Mouse (Mus musculus) embryonic facial prominence, embryonic 13.5 days (tissue): ENCODE data around the gene Gm6583. TPM values are rescaled to one million over a fixed set of nuclear protein-coding genes. Genes with fewer than 3 reads are reported as not detected.
A peak's percentile ranks its signal among the peaks of the same experiment; 100 is the strongest.

Experiments used
- ATAC-seq: fragments of 200-750 bp; cut with Nextera tagmentation; 2 replicates; pipeline ENCODE4 v1.8.0; 2017; ENCODE audit warnings: low read depth; ENCODE audit not compliant: insufficient number of reproducible peaks, insufficient read depth, low FRiP score, low TSS enrichment
- H3K27ac ChIP-seq: fragments of 300-500 bp; sonication (generic); 2 replicates; pipeline ENCODE4 v1.5.1; 2015; ENCODE audit warnings: moderate library complexity, mild to moderate bottlenecking, inconsistent platforms
- H3K27me3 ChIP-seq: fragments of 300-500 bp; sonication (generic); 2 replicates; pipeline ENCODE4 v1.6.1; 2015; ENCODE audit warnings: mild to moderate bottlenecking, inconsistent platforms
- H3K36me3 ChIP-seq: fragments of 300-500 bp; sonication (generic); 2 replicates; pipeline ENCODE4 v1.6.1; 2015; ENCODE audit warnings: mild to moderate bottlenecking, inconsistent platforms
- H3K4me1 ChIP-seq: fragments of 300-500 bp; sonication (generic); 2 replicates; pipeline ENCODE4 v1.6.1; 2015; ENCODE audit warnings: inconsistent platforms
- H3K4me2 ChIP-seq: fragments of 300-500 bp; sonication (generic); 2 replicates; pipeline ENCODE4 v1.6.1; 2015; ENCODE audit warnings: moderate library complexity, mild to moderate bottlenecking, inconsistent platforms
- H3K4me3 ChIP-seq: fragments of 300-500 bp; sonication (generic); 2 replicates; pipeline ENCODE4 v1.5.1; 2015; ENCODE audit warnings: mild to moderate bottlenecking, inconsistent platforms
- H3K9ac ChIP-seq: fragments of 300-500 bp; sonication (generic); 2 replicates; pipeline ENCODE4 v1.6.1; 2015; ENCODE audit warnings: mild to moderate bottlenecking, inconsistent platforms
- H3K9me3 ChIP-seq: fragments of 300-500 bp; sonication (generic); 2 replicates; pipeline ENCODE4 v1.6.1; 2016; ENCODE audit warnings: inconsistent platforms
- WGBS: fragments of 180-500 bp; shearing (Covaris S2); methylation state at CpG from one replicate; pipeline ENCODE4 v1.1.7; 2015; ENCODE audit warnings: mixed read lengths; 5-methylcytosine and 5-hydroxymethylcytosine counted together
- polyA plus RNA-seq: library from polyadenylated mRNA; unstranded; fragments of >200 nt; fragmentation: Nextera tagmentation; extraction: Ambion mirVana; gene quantifications from 2 replicates; pipeline ENCODE4 v1.2.1, GENCODE M21; 2015

Gm6583 gene
- polyA plus RNA-seq = 0.18 and 0.34 TPM in 2 replicates

- peaks cover 78% of the 10 kb centered on the region for H3K36me3 ChIP-seq
- peak; percentile 49; the same call in 1 of the 2 replicates for ATAC-seq
- H3K4me2 ChIP-seq = no peak within 1 kb of the TSS
- H3K4me3 ChIP-seq = no peak within 1 kb of the TSS
- H3K9ac ChIP-seq = no peak within 1 kb of the TSS
- no peaks in the 10 kb centered on the region for H3K27me3 ChIP-seq
- no peak within 1 kb of the TSS for H3K27ac ChIP-seq
- WGBS = 57% methylated on average over 13 of the region's 13 CpGs
- H3K4me1 ChIP-seq = no peaks in the 10 kb centered on the region
- no peaks in the 10 kb centered on the region for H3K9me3 ChIP-seq
These were observed at the start of gene Gm6583 for GRCm38 (mm10) chr5:112355910-112356309. Gene Gm6583, minus strand, starts transcription at chr5:112356033.

GRCm38 (mm10) chr5:112402437-112402836, 46.6 kb upstream of the Gm6583 start:
- Histone ChIP-seq H3K9ac (no peak overlapping the region), H3K4me2 (no peak overlapping the region), H3K4me1 (no peaks in the 10 kb centered on the region), H3K27me3 (peaks cover 31% of the 10 kb centered on the region), H3K4me3 (no peak overlapping the region), H3K27ac (no peak overlapping the region), H3K9me3 (no peaks in the 10 kb centered on the region), H3K36me3 (no peaks in the 10 kb centered on the region)
- ATAC-seq = no peak
- WGBS = 66% methylated on average over 3 of the region's 3 CpGs

GRCm38 (mm10) chr5:112399284-112399683, 43.5 kb upstream of the Gm6583 start:
- H3K4me3 ChIP-seq = no peak overlapping the region
- no peaks in the 10 kb centered on the region for H3K36me3 ChIP-seq
- 48% methylated on average over 10 of the region's 10 CpGs for WGBS
- H3K9me3 ChIP-seq = no peaks in the 10 kb centered on the region
- no peak overlapping the region for H3K4me2 ChIP-seq
- peaks cover 36% of the 10 kb centered on the region for H3K27me3 ChIP-seq
- no peak overlapping the region for H3K27ac ChIP-seq
- peaks cover 19% of the 10 kb centered on the region for H3K4me1 ChIP-seq
- H3K9ac ChIP-seq = no peak overlapping the region
- no peak for ATAC-seq

- Histone ChIP-seq H3K27ac (peak overlapping the region; percentile 65), H3K9ac (peak overlapping the region; percentile 49; the same call in 1 of the 2 replicates)
- 27% methylated on average over 18 of the region's 18 CpGs for WGBS
These were observed 40.2 kb upstream of the Gm6583 start for GRCm38 (mm10) chr5:112396066-112396465.

GRCm38 (mm10) chr5:112394779-112395443, 39.1 kb upstream of the Gm6583 start, which contains the start of gene Asphd2:
Gene Asphd2, minus strand, starts transcription at chr5:112394866.
- peaks cover 14% of the 10 kb centered on the region for H3K36me3 ChIP-seq
- peaks cover 31% of the 10 kb centered on the region for H3K4me1 ChIP-seq
- H3K9ac ChIP-seq = peak within 1 kb of the TSS; percentile 77
- WGBS = under 1% methylated on average over 63 of the region's 67 CpGs
- H3K27me3 ChIP-seq = peaks cover 59% of the 10 kb centered on the region
- peak within 1 kb of the TSS; percentile 75 for H3K4me2 ChIP-seq
- no peaks in the 10 kb centered on the region for H3K9me3 ChIP-seq
- ATAC-seq = peak; percentile 73
- peak within 1 kb of the TSS; percentile 65 for H3K27ac ChIP-seq
- peak within 1 kb of the TSS; percentile 69 for H3K4me3 ChIP-seq

More at GRCm38 (mm10) chr5:112396066-112396465, 40.2 kb upstream of the Gm6583 start:
- H3K36me3 ChIP-seq = peaks cover 9% of the 10 kb centered on the region
- peaks cover 31% of the 10 kb centered on the region for H3K4me1 ChIP-seq
- ATAC-seq = no peak
- peaks cover 65% of the 10 kb centered on the region for H3K27me3 ChIP-seq
- H3K4me2 ChIP-seq = peak overlapping the region; percentile 75; the same call in 1 of the 2 replicates
- no peaks in the 10 kb centered on the region for H3K9me3 ChIP-seq
- no peak overlapping the region for H3K4me3 ChIP-seq

GRCm38 (mm10) chr5:112394415-112394763, 38.6 kb upstream of the Gm6583 start:
- Histone ChIP-seq H3K4me3 (peak overlapping the region; percentile 69), H3K4me2 (peak overlapping the region; percentile 75), H3K27ac (no peak overlapping the region), H3K9ac (peak overlapping the region; percentile 77), H3K9me3 (no peaks in the 10 kb centered on the region), H3K4me1 (peaks cover 31% of the 10 kb centered on the region), H3K36me3 (peaks cover 14% of the 10 kb centered on the region), H3K27me3 (peaks cover 59% of the 10 kb centered on the region)
- ATAC-seq = peak; percentile 63
- under 1% methylated on average over 14 of the region's 28 CpGs for WGBS

- H3K27me3 ChIP-seq = peaks cover 62% of the 10 kb centered on the region
- peaks cover 31% of the 10 kb centered on the region for H3K4me1 ChIP-seq
- peaks cover 15% of the 10 kb centered on the region for H3K36me3 ChIP-seq
- H3K4me2 ChIP-seq = peak overlapping the region; percentile 75
- 6% methylated on average over 18 of the region's 18 CpGs for WGBS
- H3K4me3 ChIP-seq = peak overlapping the region; percentile 69
- H3K9me3 ChIP-seq = no peaks in the 10 kb centered on the region
- H3K27ac ChIP-seq = no peak overlapping the region
- ATAC-seq = no peak
- peak overlapping the region; percentile 77 for H3K9ac ChIP-seq
These were observed 38.0 kb upstream of the Gm6583 start for GRCm38 (mm10) chr5:112393741-112394414.

- H3K4me1 ChIP-seq = peaks cover 31% of the 10 kb centered on the region
- H3K27ac ChIP-seq = no peak overlapping the region
- H3K4me2 ChIP-seq = no peak overlapping the region
- H3K9me3 ChIP-seq = no peaks in the 10 kb centered on the region
- no peak overlapping the region for H3K9ac ChIP-seq
- WGBS = 65% methylated on average over 27 of the region's 27 CpGs
- H3K4me3 ChIP-seq = no peak overlapping the region
- ATAC-seq = no peak
- peaks cover 22% of the 10 kb centered on the region for H3K36me3 ChIP-seq
- peaks cover 47% of the 10 kb centered on the region for H3K27me3 ChIP-seq
These were observed 36.0 kb upstream of the Gm6583 start for GRCm38 (mm10) chr5:112391676-112392323.

- no peak overlapping the region for H3K4me3 ChIP-seq
- WGBS = 56% methylated on average over 16 of the region's 16 CpGs
These were observed 35.2 kb upstream of the Gm6583 start for GRCm38 (mm10) chr5:112391002-112391401.

GRCm38 (mm10) chr5:112389352-112389751, 33.5 kb upstream of the Gm6583 start:
- H3K4me3 ChIP-seq = no peak overlapping the region
- H3K4me1 ChIP-seq = peaks cover 12% of the 10 kb centered on the region
- H3K4me2 ChIP-seq = no peak overlapping the region
- no peaks in the 10 kb centered on the region for H3K9me3 ChIP-seq
- H3K36me3 ChIP-seq = peaks cover 41% of the 10 kb centered on the region
- WGBS = 83% methylated on average over 9 of the region's 9 CpGs
- no peak for ATAC-seq
- H3K9ac ChIP-seq = 0 out of 2 replicates have a peak overlapping the region, but pooled peaks have one; percentile 7
- H3K27me3 ChIP-seq = peaks cover 43% of the 10 kb centered on the region
- H3K27ac ChIP-seq = no peak overlapping the region

More at GRCm38 (mm10) chr5:112391002-112391401, 35.2 kb upstream of the Gm6583 start:
- Histone ChIP-seq H3K9ac (no peak overlapping the region), H3K27ac (no peak overlapping the region), H3K36me3 (peaks cover 29% of the 10 kb centered on the region), H3K4me2 (no peak overlapping the region), H3K4me1 (peaks cover 23% of the 10 kb centered on the region), H3K9me3 (no peaks in the 10 kb centered on the region), H3K27me3 (peaks cover 46% of the 10 kb centered on the region)
- no peak for ATAC-seq

GRCm38 (mm10) chr5:112385973-112386372, 30.1 kb upstream of the Gm6583 start:
- H3K9ac ChIP-seq = no peak overlapping the region
- WGBS = 85% methylated on average over 2 of the region's 2 CpGs
- ATAC-seq = no peak

More at GRCm38 (mm10) chr5:112385973-112386372, 30.1 kb upstream of the Gm6583 start:
- Histone ChIP-seq H3K27me3 (peaks cover 11% of the 10 kb centered on the region), H3K27ac (no peak overlapping the region), H3K4me1 (peaks cover 14% of the 10 kb centered on the region; the same call in 1 of the 2 replicates), H3K9me3 (no peaks in the 10 kb centered on the region), H3K36me3 (peaks cover 31% of the 10 kb centered on the region), H3K4me2 (no peak overlapping the region), H3K4me3 (no peak overlapping the region)
